Mouse (Mus musculus): ENCODE results near the gene Mcfd2. TPM values are rescaled to one million over a fixed set of nuclear protein-coding genes. Genes with fewer than 3 reads are reported as not detected.

Gene Mcfd2
- polyA plus RNA-seq (2012; rRNA removed), result 23.2 and 31.0 TPM in 2 replicates

GRCm38 (mm10) chr17:87265792-87266186, at the start of gene Mcfd2:
Gene Mcfd2, minus strand, starts transcription at chr17:87265935.

GRCm38 (mm10) chr17:87282706-87283053, 16.9 kb upstream of the Mcfd2 start, which contains the start of gene Ttc7:
Gene Ttc7, plus strand, starts transcription at chr17:87282886.

Other genes starting within 250 kb of the Mcfd2 start
- 1.3 and 2.2 TPM in 2 replicates for gene Pigf, start 240.5 kb downstream of the Mcfd2 start, polyA plus RNA-seq (2012; rRNA removed)
- 0.71 and 1.3 TPM in 2 replicates for gene Cript, start 240.4 kb downstream of the Mcfd2 start, polyA plus RNA-seq (2012; rRNA removed)
- 2.6 and 3.2 TPM in 2 replicates for gene Socs5, start 158.3 kb downstream of the Mcfd2 start, polyA plus RNA-seq (2012; rRNA removed)
- 45.7 and 111 TPM in 2 replicates for gene Ttc7, start 17.0 kb upstream of the Mcfd2 start, polyA plus RNA-seq (2012; rRNA removed)
- gene Stpg4, start 161.8 kb upstream of the Mcfd2 start, polyA plus RNA-seq (2012; rRNA removed), result not detected in 2 replicates
- 2.3 and 4.1 TPM in 2 replicates for gene Calm2, start 181.0 kb upstream of the Mcfd2 start, polyA plus RNA-seq (2012; rRNA removed)

Data from stomach, adult 2 months (tissue).